Mouse (Mus musculus): Measurements from ENCODE around the gene Fgfr2.

Fgfr2 gene

GRCm38 (mm10) chr7:132236789-132237188 lies 886.4 kb downstream of the Fgfr2 start:
- no peak for DNase-seq (ENCODE audit: low read depth, low spot score)

GRCm38 (mm10) chr7:132234250-132234649 lies 888.9 kb downstream of the Fgfr2 start:
- DNase-seq (ENCODE audit: low read depth, low spot score): no peak

GRCm38 (mm10) chr7:132233732-132234131 lies 889.4 kb downstream of the Fgfr2 start:
- no peak for DNase-seq (ENCODE audit: low read depth, low spot score)

- DNase-seq (ENCODE audit: low read depth, low spot score): no peak
Observed at GRCm38 (mm10) chr7:132232937-132233336, 890.2 kb downstream of the Fgfr2 start.

GRCm38 (mm10) chr7:132231476-132231875 lies 891.7 kb downstream of the Fgfr2 start:
- no peak for DNase-seq (ENCODE audit: low read depth, low spot score)

GRCm38 (mm10) chr7:132230961-132231360 lies 892.2 kb downstream of the Fgfr2 start:
- DNase-seq (ENCODE audit: low read depth, low spot score): no peak

GRCm38 (mm10) chr7:132227075-132227640 lies 896.0 kb downstream of the Fgfr2 start:
- DNase-seq (ENCODE audit: low read depth, low spot score): no peak

- peak; percentile 77 for DNase-seq (ENCODE audit: low read depth, low spot score)
Observed at GRCm38 (mm10) chr7:132226379-132227074, 896.6 kb downstream of the Fgfr2 start.

GRCm38 (mm10) chr7:132223452-132224141 lies 899.6 kb downstream of the Fgfr2 start:
- DNase-seq (ENCODE audit: low read depth, low spot score): no peak

- no peak for DNase-seq (ENCODE audit: low read depth, low spot score)
Observed at GRCm38 (mm10) chr7:132214031-132214430, 909.1 kb downstream of the Fgfr2 start.

- DNase-seq (ENCODE audit: low read depth, low spot score): peak; percentile 61
Observed at GRCm38 (mm10) chr7:132213460-132213859, 909.7 kb downstream of the Fgfr2 start.

- no peak for DNase-seq (ENCODE audit: low read depth, low spot score)
Observed at GRCm38 (mm10) chr7:132211920-132212701, 911.0 kb downstream of the Fgfr2 start.

- no peak for DNase-seq (ENCODE audit: low read depth, low spot score)
Observed at GRCm38 (mm10) chr7:132210616-132211015, 912.5 kb downstream of the Fgfr2 start.

- no peak for DNase-seq (ENCODE audit: low read depth, low spot score)
Observed at GRCm38 (mm10) chr7:132208946-132209651, 914.1 kb downstream of the Fgfr2 start.

GRCm38 (mm10) chr7:132204073-132204612 lies 919.0 kb downstream of the Fgfr2 start:
- no peak for DNase-seq (ENCODE audit: low read depth, low spot score)

GRCm38 (mm10) chr7:132199686-132200085 lies 923.5 kb downstream of the Fgfr2 start:
- no peak for DNase-seq (ENCODE audit: low read depth, low spot score)

GRCm38 (mm10) chr7:132198806-132199205 lies 924.3 kb downstream of the Fgfr2 start:
- DNase-seq (ENCODE audit: low read depth, low spot score): no peak

- no peak for DNase-seq (ENCODE audit: low read depth, low spot score)
Observed at GRCm38 (mm10) chr7:132197817-132198475, 925.2 kb downstream of the Fgfr2 start.

GRCm38 (mm10) chr7:132196581-132196980 lies 926.6 kb downstream of the Fgfr2 start:
- no peak for DNase-seq (ENCODE audit: low read depth, low spot score)

- DNase-seq (ENCODE audit: low read depth, low spot score): no peak
Observed at GRCm38 (mm10) chr7:132193606-132194005, 929.5 kb downstream of the Fgfr2 start.

- no peak for DNase-seq (ENCODE audit: low read depth, low spot score)
Observed at GRCm38 (mm10) chr7:132187456-132187855, 935.7 kb downstream of the Fgfr2 start.
